Mouse (Mus musculus) urinary bladder, adult 18-20 months (tissue): ENCODE results near the gene Slc17a3.

Source experiments
- DNase-seq, 2 experiments: peaks; one replicate each; pipeline ENCODE4 v3.0.0; 2022; ENCODE audit warnings: low spot score in 2 of 2, mixed read lengths in 2 of 2

Slc17a3 gene

GRCm38 (mm10) chr13:23873141-23873540 lies 33.9 kb downstream of the Slc17a3 start:
- DNase-seq: no peak

- DNase-seq: no peak
Measured at GRCm38 (mm10) chr13:23879106-23879505, 39.9 kb downstream of the Slc17a3 start.

- no peak for DNase-seq
Measured at GRCm38 (mm10) chr13:23879636-23880035, 40.4 kb downstream of the Slc17a3 start.

- DNase-seq: no peak
Measured at GRCm38 (mm10) chr13:23885540-23885939, 46.3 kb downstream of the Slc17a3 start.

GRCm38 (mm10) chr13:23887026-23887725 lies 47.9 kb downstream of the Slc17a3 start:
- no peak for DNase-seq

GRCm38 (mm10) chr13:23889011-23889605 lies 49.9 kb downstream of the Slc17a3 start:
- DNase-seq: no peak

- DNase-seq: no peak
Measured at GRCm38 (mm10) chr13:23892592-23893268, 53.5 kb downstream of the Slc17a3 start.

- no peak for DNase-seq
Measured at GRCm38 (mm10) chr13:23893269-23893593, 54.0 kb downstream of the Slc17a3 start.

- DNase-seq: no peak
Measured at GRCm38 (mm10) chr13:23898242-23898641, 59.0 kb downstream of the Slc17a3 start.

- DNase-seq: no peak
Measured at GRCm38 (mm10) chr13:23906906-23907305, 67.7 kb downstream of the Slc17a3 start.

- no peak for DNase-seq
Measured at GRCm38 (mm10) chr13:23910121-23910520, 70.9 kb downstream of the Slc17a3 start.
